Mouse (Mus musculus): ENCODE measurements at regions not wholly inside any gene's neighbourhood (a gene's known extent, or its start where the extent isn't known, plus 50 kb on each side); places are given as distances from the start of the nearest gene placed in this dataset.

DNA sequence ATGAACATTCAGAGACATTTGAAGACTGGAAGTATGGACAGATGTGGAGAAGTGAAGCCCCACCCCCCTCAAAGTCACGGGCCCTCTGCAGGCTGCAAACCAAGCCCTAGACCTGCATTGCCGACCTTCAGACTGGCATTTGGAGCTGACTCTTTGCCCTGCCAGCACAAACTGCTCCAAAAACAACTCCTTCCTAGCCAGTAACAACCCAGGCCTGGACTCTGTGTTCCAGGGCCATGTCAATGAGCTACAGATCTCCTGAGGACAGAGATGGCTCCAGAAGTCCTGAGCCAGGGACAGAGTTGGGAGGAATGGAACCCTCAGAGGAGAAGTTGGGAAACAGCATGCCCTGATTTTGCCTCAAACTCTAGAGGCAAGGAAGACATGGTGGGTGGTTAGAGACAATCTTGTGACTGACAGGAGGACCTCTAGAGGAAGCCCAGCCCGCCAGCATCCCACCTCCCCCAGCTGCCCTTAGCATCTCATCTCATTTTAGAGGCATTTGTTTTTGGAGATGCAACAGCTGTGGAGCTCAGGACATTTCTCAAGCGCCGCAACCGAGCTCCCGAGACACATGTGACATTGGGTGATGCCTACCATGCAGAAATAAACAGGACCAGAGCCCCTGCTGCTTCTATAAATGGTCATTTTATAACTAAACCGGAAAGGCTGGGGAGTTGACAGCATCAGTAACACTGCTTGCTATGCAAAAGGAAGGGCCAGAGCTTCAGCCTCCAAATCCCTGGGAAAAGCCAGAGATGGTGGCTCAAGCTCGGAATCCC is 56.2 kb upstream of the Tbx5 start:
- TF ChIP-seq CTCF (IDR thresholded peaks at IDR 0.05; ENCODE audit: low read depth): no peak
- TF ChIP-seq EP300 (IDR thresholded peaks at IDR 0.05; ENCODE audit: low read depth): no peak
